Mouse (Mus musculus) kidney, postnatal 0 days (tissue): ENCODE measurements around the gene Elovl7. TPM values are rescaled to one million over a fixed set of nuclear protein-coding genes. Genes with fewer than 3 reads are reported as not detected.

Experiments
- ATAC-seq: fragments of 200-750 bp; cut with Nextera tagmentation; replicated peaks from 2 replicates; pipeline ENCODE4 v1.8.0; 2017; ENCODE audit warnings: low read depth, moderate number of reproducible peaks, moderate TSS enrichment, moderate library complexity; ENCODE audit not compliant: low FRiP score
- DNase-seq: peaks from one replicate; pipeline ENCODE4 v3.0.0-alpha.2; 2016; ENCODE audit warnings: low spot score
- H3K27ac ChIP-seq: fragments of 300-500 bp; sonication (generic); 2 replicates; pipeline ENCODE4 v1.5.1; 2014; ENCODE audit warnings: mild to moderate bottlenecking
- H3K27me3 ChIP-seq: fragments of 300-500 bp; sonication (generic); 2 replicates; pipeline ENCODE4 v1.6.1; 2014; ENCODE audit warnings: low read length, mixed read lengths; ENCODE audit not compliant: insufficient read depth
- H3K36me3 ChIP-seq: fragments of 300-500 bp; sonication (generic); 2 replicates; pipeline ENCODE4 v1.6.1; 2014; ENCODE audit warnings: low read length, mixed read lengths; ENCODE audit not compliant: insufficient read depth
- H3K4me1 ChIP-seq: fragments of 300-500 bp; sonication (generic); replicated peaks from 2 replicates; pipeline ENCODE4 v1.6.1; 2014; ENCODE audit warnings: antibody characterized with exemption, low read length, mixed read lengths; ENCODE audit not compliant: insufficient read depth
- H3K4me2 ChIP-seq: fragments of 300-500 bp; sonication (generic); 2 replicates; pipeline ENCODE4 v1.6.1; 2014; ENCODE audit warnings: mild to moderate bottlenecking, low read length, moderate library complexity, mixed read lengths
- H3K4me3 ChIP-seq: fragments of 300-500 bp; sonication (generic); replicated peaks from 2 replicates; pipeline ENCODE4 v1.5.1; 2014; ENCODE audit warnings: low read depth, low read length
- H3K9ac ChIP-seq: fragments of 300-500 bp; sonication (generic); 2 replicates; pipeline ENCODE4 v1.6.1; 2014; ENCODE audit warnings: low read depth, low read length
- H3K9me3 ChIP-seq: fragments of 300-500 bp; sonication (generic); replicated peaks from 2 replicates; pipeline ENCODE4 v1.6.1; 2016; ENCODE audit warnings: low read length, inconsistent platforms, mixed read lengths
- CTCF ChIP-seq: IDR thresholded peaks from 2 replicates; pipeline ENCODE4 v1.5.1; 2016; ENCODE audit warnings: antibody characterized with exemption, low read depth, mild to moderate bottlenecking, moderate library complexity
- WGBS: fragments of 180-500 bp; shearing (Covaris S2); extraction: QIAGEN DNeasy Blood & Tissue Kit; methylation state at CpG from one replicate; pipeline ENCODE4 v1.1.7; 2014; 5-methylcytosine and 5-hydroxymethylcytosine counted together
- polyA plus RNA-seq: library from polyadenylated mRNA; unstranded; fragments of >200 nt; fragmentation: Nextera tagmentation; extraction: Ambion mirVana; gene quantifications from 2 replicates; pipeline ENCODE4 v1.2.1, GENCODE M21; 2015

Elovl7 gene
- polyA plus RNA-seq, 1 experiment from 2014 or later = 34.5 TPM

DNA sequence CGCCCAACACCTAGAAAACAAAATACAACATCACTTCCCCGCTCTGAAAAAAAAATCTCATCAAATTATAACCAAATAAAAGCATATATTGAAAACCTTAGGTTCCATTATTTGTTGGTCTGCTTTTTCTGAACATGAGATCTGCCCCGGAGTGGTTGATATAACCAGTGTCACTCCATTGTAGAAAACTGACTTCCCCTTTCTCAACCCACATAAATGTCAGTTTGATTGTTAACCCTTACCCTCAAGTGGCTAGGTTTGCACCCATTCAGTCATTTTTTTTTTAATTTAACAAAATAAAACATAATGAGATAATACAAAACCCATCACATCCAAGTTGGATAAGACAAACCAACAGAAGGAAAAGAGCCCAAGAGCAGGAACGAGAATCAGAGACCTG is 76.1 kb downstream of the Elovl7 start:
- Histone ChIP-seq H3K27ac (no peak overlapping the region), H3K4me1 (no peaks in the 10 kb centered on the region), H3K9me3 (no peaks in the 10 kb centered on the region), H3K36me3 (no peaks in the 10 kb centered on the region), H3K27me3 (no peaks in the 10 kb centered on the region), H3K4me3 (no peak overlapping the region), H3K9ac (no peak overlapping the region), H3K4me2 (no peak overlapping the region)
- 86% methylated on average over 4 of the region's 4 CpGs for WGBS
- DNase-seq = no peak
- TF ChIP-seq CTCF = no peak
- ATAC-seq = no peak

DNA sequence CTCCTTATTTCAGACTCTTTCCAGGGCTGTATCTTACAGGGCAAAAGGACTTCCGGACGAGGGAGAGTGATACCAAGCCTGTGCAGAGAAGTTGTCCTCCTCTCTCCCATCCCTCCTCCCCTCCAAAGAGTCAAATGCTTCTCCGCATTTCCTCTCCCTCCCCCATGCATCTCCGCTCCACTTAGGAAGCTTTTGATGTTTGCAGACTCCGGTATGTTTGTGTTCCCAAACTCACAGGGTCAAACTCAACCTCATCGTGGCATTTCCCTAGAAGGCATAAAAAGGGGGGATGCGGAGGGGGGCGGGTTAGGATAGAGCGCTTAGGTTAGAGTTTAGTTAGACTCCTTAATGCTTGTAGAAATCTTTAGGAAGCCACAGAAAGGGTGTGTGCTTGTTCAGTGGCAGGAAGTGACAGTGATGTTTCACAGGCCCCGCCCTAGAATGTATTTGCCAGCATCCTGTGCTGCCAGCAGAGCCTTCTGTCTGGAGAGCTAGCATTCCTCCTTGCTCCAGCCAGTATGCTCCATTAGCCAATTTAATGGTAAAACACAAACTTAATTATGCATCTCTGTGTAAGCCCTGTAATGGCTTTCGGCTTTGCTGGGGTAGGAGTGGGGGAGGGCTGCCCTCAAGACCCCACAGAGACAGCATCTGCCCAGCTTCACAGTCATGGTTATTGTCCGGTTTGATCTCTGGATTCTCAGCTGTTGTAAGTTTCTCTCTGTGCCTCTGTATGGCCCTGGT is 83.3 kb downstream of the Elovl7 start:
- H3K36me3 ChIP-seq = no peaks in the 10 kb centered on the region
- peak overlapping the region; percentile 62 for H3K4me2 ChIP-seq
- no peaks in the 10 kb centered on the region; the same call in none of the 2 replicates for H3K4me1 ChIP-seq
- peak; percentile 77 for ATAC-seq
- no peak for TF ChIP-seq CTCF
- peak overlapping the region; percentile 33 for H3K4me3 ChIP-seq
- peak overlapping the region; percentile 43 for H3K27ac ChIP-seq
- peak overlapping the region; percentile 31; the same call in 1 of the 2 replicates for H3K9ac ChIP-seq
- no peaks in the 10 kb centered on the region for H3K9me3 ChIP-seq
- WGBS = 5% methylated on average over 12 of the region's 12 CpGs
- DNase-seq = peak; percentile 80
- H3K27me3 ChIP-seq = no peaks in the 10 kb centered on the region

GRCm38 (mm10) chr13:108298241-108298640 is 84.0 kb downstream of the Elovl7 start:
- H3K4me3 ChIP-seq = no peak overlapping the region
- no peaks in the 10 kb centered on the region; the same call in none of the 2 replicates for H3K4me1 ChIP-seq
- H3K4me2 ChIP-seq = no peak overlapping the region
- DNase-seq (no peak), ATAC-seq (no peak)
- H3K27ac ChIP-seq = no peak overlapping the region
- no peaks in the 10 kb centered on the region for H3K36me3 ChIP-seq
- no peak for TF ChIP-seq CTCF
- no peak overlapping the region for H3K9ac ChIP-seq
- H3K9me3 ChIP-seq = no peaks in the 10 kb centered on the region
- WGBS = 58% methylated on average over 5 of the region's 5 CpGs
- H3K27me3 ChIP-seq = no peaks in the 10 kb centered on the region

GRCm38 (mm10) chr13:108300346-108300950 is 86.2 kb downstream of the Elovl7 start:
- no peaks in the 10 kb centered on the region for H3K27me3 ChIP-seq
- H3K27ac ChIP-seq = peak overlapping the region; percentile 3; the same call in 1 of the 2 replicates
- no peaks in the 10 kb centered on the region for H3K9me3 ChIP-seq
- H3K4me1 ChIP-seq = no peaks in the 10 kb centered on the region; the same call in none of the 2 replicates
- 16% methylated on average over 5 of the region's 5 CpGs for WGBS
- no peak overlapping the region for H3K9ac ChIP-seq
- no peak overlapping the region for H3K4me3 ChIP-seq
- H3K4me2 ChIP-seq = no peak overlapping the region
- DNase-seq (peak; percentile 58), ATAC-seq (peak; percentile 68; the same call in 1 of the 2 replicates)
- TF ChIP-seq CTCF = peak; percentile 57; the same call in 1 of the 2 replicates
- no peaks in the 10 kb centered on the region for H3K36me3 ChIP-seq

GRCm38 (mm10) chr13:108301411-108301810 is 87.2 kb downstream of the Elovl7 start:
- H3K9ac ChIP-seq = no peak overlapping the region
- no peak overlapping the region for H3K4me3 ChIP-seq
- no peaks in the 10 kb centered on the region for H3K27me3 ChIP-seq
- no peaks in the 10 kb centered on the region for H3K36me3 ChIP-seq
- TF ChIP-seq CTCF = no peak
- no peak overlapping the region for H3K4me2 ChIP-seq
- peak overlapping the region; percentile 65 for H3K27ac ChIP-seq
- no peak for ATAC-seq
- DNase-seq = no peak
- 48% methylated on average over 7 of the region's 7 CpGs for WGBS
- no peaks in the 10 kb centered on the region for H3K9me3 ChIP-seq
- no peaks in the 10 kb centered on the region; the same call in none of the 2 replicates for H3K4me1 ChIP-seq

DNA sequence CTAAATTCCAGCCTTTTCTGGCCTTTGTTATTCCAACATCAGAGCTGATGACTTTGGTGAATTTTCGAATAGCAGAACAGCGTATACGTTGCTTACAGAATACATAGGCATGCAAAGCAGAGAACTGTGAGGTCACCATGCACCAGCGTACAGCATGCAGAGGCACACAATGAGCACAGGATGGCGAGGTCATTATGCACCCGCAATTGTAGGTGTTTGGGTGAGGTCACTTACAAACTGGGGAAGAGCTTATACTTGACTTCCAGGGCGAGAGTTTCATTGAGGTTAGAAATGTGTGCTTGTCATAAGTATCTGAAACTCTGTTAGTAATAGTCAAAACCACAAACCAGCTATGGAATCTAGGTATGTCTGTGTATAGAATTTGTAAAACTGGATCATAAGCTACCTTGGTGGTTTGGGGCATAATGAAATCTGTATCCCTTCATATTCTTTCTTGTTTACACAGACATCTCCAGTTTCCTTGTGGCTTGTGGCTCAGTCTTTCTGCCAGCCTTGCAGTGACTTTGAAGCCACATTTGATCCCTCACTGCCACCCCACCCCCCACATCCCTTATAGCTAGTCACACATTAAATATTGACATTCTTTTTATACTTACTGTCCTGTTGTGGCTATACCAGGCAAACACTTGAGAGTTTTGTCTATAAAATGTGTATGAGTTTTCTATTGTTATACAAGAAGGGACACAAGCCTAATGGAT is 88.9 kb downstream of the Elovl7 start:
- no peaks in the 10 kb centered on the region for H3K27me3 ChIP-seq
- H3K9ac ChIP-seq = no peak overlapping the region
- ATAC-seq (no peak), DNase-seq (no peak)
- H3K27ac ChIP-seq = no peak overlapping the region
- H3K9me3 ChIP-seq = no peaks in the 10 kb centered on the region
- no peaks in the 10 kb centered on the region for H3K36me3 ChIP-seq
- no peak overlapping the region for H3K4me2 ChIP-seq
- no peaks in the 10 kb centered on the region; the same call in 1 of the 2 replicates for H3K4me1 ChIP-seq
- 79% methylated on average over 7 of the region's 7 CpGs for WGBS
- no peak overlapping the region for H3K4me3 ChIP-seq
- no peak for TF ChIP-seq CTCF
